Mouse (Mus musculus) liver, embryonic 16.5 days (tissue): ENCODE results near the gene Fads6. TPM values are rescaled to one million over a fixed set of nuclear protein-coding genes. Genes with fewer than 3 reads are reported as not detected.

ENCODE experiments used
- ATAC-seq: fragments of 200-750 bp; cut with Nextera tagmentation; 2 replicates; pipeline ENCODE4 v1.8.0; 2017; ENCODE audit warnings: low read depth, mild to moderate bottlenecking, moderate number of reproducible peaks, moderate library complexity
- H3K27ac ChIP-seq: fragments of 300-500 bp; sonication (generic); 2 replicates; pipeline ENCODE4 v1.5.1; 2014; ENCODE audit warnings: mild to moderate bottlenecking, low read length
- H3K27me3 ChIP-seq: fragments of 300-500 bp; sonication (generic); 2 replicates; pipeline ENCODE4 v1.6.1; 2014; ENCODE audit warnings: low read depth, low read length, mixed read lengths; ENCODE audit not compliant: control insufficient read depth, insufficient read depth
- H3K36me3 ChIP-seq: fragments of 300-500 bp; sonication (generic); 2 replicates; pipeline ENCODE4 v1.6.1; 2014; ENCODE audit warnings: mild to moderate bottlenecking; ENCODE audit not compliant: control insufficient read depth, insufficient read depth
- H3K4me1 ChIP-seq: fragments of 300-500 bp; sonication (generic); 2 replicates; pipeline ENCODE4 v1.6.1; 2014; ENCODE audit warnings: low read depth, low read length, mixed read lengths; ENCODE audit not compliant: control insufficient read depth
- H3K4me2 ChIP-seq: fragments of 300-500 bp; sonication (generic); 2 replicates; pipeline ENCODE4 v1.6.1; 2014; ENCODE audit warnings: low read depth, low read length, mixed read lengths
- H3K4me3 ChIP-seq: fragments of 300-500 bp; sonication (generic); 2 replicates; pipeline ENCODE4 v1.5.1; 2014; ENCODE audit warnings: low read depth, mild to moderate bottlenecking, low read length
- H3K9ac ChIP-seq: fragments of 300-500 bp; sonication (generic); 2 replicates; pipeline ENCODE4 v1.6.1; 2014; ENCODE audit warnings: low read depth, low read length
- H3K9me3 ChIP-seq: fragments of 300-500 bp; sonication (generic); replicated peaks from 2 replicates; pipeline ENCODE4 v1.6.1; 2016; ENCODE audit warnings: low read length; ENCODE audit not compliant: control insufficient read depth
- WGBS: fragments of 180-500 bp; shearing (Covaris S2); extraction: QIAGEN DNeasy Blood & Tissue Kit; methylation state at CpG from one replicate; pipeline ENCODE4 v1.1.7; 2014; ENCODE audit not compliant: insufficient replicate concordance; 5-methylcytosine and 5-hydroxymethylcytosine counted together
- polyA plus RNA-seq: library from polyadenylated mRNA; unstranded; fragments of >200 nt; fragmentation: Nextera tagmentation; extraction: Ambion mirVana; gene quantifications from 2 replicates; pipeline ENCODE4 v1.2.1, GENCODE M21; 2015

The Fads6 gene
- polyA plus RNA-seq, 1 experiment from 2014 or later, result 4.5 TPM

GRCm38 (mm10) chr11:115259134-115259533 lies 38.3 kb downstream of the Fads6 start:
- Histone ChIP-seq H3K4me2 (no peak overlapping the region), H3K27ac (no peak overlapping the region), H3K4me3 (no peak overlapping the region), H3K36me3 (no peaks in the 10 kb centered on the region), H3K27me3 (peaks cover 32% of the 10 kb centered on the region), H3K4me1 (no peaks in the 10 kb centered on the region), H3K9me3 (no peaks in the 10 kb centered on the region), H3K9ac (no peak overlapping the region)
- ATAC-seq, result no peak
- WGBS, result 58% methylated on average over 4 of the region's 4 CpGs

GRCm38 (mm10) chr11:115257775-115258510 lies 39.5 kb downstream of the Fads6 start:
- no peak overlapping the region for H3K4me2 ChIP-seq
- H3K27ac ChIP-seq, result no peak overlapping the region
- no peak overlapping the region for H3K4me3 ChIP-seq
- ATAC-seq, result 0 out of 2 replicates have a peak, but pooled peaks have one; percentile 30
- no peak overlapping the region for H3K9ac ChIP-seq
- H3K36me3 ChIP-seq, result no peaks in the 10 kb centered on the region
- H3K9me3 ChIP-seq, result no peaks in the 10 kb centered on the region
- H3K4me1 ChIP-seq, result no peaks in the 10 kb centered on the region
- WGBS, result 15% methylated on average over 59 of the region's 59 CpGs
- H3K27me3 ChIP-seq, result peaks cover 25% of the 10 kb centered on the region

- Histone ChIP-seq H3K27ac (no peak overlapping the region), H3K9me3 (no peaks in the 10 kb centered on the region), H3K36me3 (no peaks in the 10 kb centered on the region), H3K4me2 (no peak overlapping the region), H3K4me3 (no peak overlapping the region), H3K4me1 (no peaks in the 10 kb centered on the region), H3K9ac (no peak overlapping the region), H3K27me3 (peaks cover 40% of the 10 kb centered on the region)
- ATAC-seq, result no peak
- 47% methylated on average over 3 of the region's 3 CpGs for WGBS
These were observed 46.2 kb downstream of the Fads6 start for GRCm38 (mm10) chr11:115251258-115251657.

DNA sequence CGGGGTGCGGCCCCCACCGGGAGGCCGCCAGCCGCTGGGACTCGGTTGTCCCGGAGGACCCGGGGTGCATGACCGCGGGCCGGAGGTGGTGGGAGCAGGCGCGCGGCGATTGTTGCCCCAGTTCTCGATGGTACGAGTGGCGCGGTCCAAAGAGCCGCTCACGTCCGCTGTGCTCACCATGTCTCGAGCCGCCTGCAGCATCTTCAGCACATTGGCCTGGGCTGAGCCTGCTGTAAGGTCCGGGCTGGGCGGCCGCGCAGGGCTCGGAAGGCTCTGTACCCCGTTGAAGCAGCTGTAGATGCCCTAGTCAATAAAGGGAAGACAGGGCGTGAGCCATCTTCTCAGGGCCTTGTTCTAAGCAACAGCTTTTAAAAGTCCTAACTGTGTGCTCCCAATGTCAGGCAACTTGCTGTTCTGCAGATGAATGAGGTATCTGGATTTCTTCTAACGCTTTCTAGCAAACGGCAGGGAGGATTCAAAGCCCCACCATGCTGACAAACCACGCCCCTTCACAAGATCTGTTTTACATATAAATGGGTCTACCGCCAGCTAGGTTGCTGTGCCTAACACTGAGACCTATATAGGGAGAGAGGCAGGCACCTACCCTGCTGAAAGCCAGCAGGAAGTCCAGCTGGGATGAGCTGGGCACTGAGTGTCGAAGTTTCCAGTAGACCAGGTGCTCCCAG lies 46.9 kb downstream of the Fads6 start:
- no peak for ATAC-seq
- H3K4me1 ChIP-seq, result no peaks in the 10 kb centered on the region
- H3K4me3 ChIP-seq, result peak overlapping the region; percentile 30; the same call in 1 of the 2 replicates
- H3K4me2 ChIP-seq, result peak overlapping the region; percentile 46
- peaks cover 37% of the 10 kb centered on the region for H3K27me3 ChIP-seq
- H3K27ac ChIP-seq, result no peak overlapping the region
- no peaks in the 10 kb centered on the region for H3K9me3 ChIP-seq
- H3K36me3 ChIP-seq, result no peaks in the 10 kb centered on the region
- no peak overlapping the region for H3K9ac ChIP-seq
- WGBS, result 3% methylated on average over 36 of the region's 36 CpGs

DNA sequence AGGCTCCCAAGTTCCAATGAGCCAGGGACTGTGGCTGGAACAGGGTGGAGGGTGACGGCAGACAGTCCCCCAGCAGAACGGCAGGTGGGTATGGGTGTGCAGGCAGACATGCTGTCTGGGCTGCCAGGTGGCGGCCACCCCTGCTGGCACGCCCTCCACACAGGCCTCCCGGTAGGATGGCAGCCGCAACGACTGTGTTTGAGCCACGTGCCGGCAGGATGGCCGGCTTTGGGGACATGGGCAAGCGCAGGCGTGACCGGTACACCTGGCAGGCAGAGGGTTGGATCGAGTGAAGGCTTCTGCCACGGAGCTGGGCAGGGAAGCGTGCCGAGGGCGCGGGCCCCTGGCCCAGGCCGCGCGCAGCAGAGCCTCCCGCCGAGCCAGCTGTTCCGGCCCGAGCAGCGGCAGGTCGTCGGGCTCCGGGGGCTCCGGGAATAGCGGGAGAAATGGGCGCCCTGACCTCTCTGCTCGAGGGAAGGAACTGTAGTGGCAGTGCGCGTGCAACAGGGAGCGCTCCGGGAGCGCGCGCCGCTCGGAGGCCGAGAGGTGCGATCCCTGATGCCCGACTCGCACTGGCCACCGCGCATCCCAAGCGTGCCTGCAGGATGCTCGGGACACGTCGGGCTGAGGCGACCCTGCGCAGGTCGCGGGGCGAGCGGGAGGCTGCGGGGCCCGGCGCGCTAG lies 47.6 kb downstream of the Fads6 start:
- ATAC-seq, result no peak
- H3K9me3 ChIP-seq, result no peaks in the 10 kb centered on the region
- H3K36me3 ChIP-seq, result no peaks in the 10 kb centered on the region
- H3K9ac ChIP-seq, result no peak overlapping the region
- peak overlapping the region; percentile 46 for H3K4me2 ChIP-seq
- peak overlapping the region; percentile 30; the same call in 1 of the 2 replicates for H3K4me3 ChIP-seq
- no peak overlapping the region for H3K27ac ChIP-seq
- peaks cover 37% of the 10 kb centered on the region for H3K27me3 ChIP-seq
- no peaks in the 10 kb centered on the region for H3K4me1 ChIP-seq
- WGBS, result 3% methylated on average over 62 of the region's 63 CpGs

DNA sequence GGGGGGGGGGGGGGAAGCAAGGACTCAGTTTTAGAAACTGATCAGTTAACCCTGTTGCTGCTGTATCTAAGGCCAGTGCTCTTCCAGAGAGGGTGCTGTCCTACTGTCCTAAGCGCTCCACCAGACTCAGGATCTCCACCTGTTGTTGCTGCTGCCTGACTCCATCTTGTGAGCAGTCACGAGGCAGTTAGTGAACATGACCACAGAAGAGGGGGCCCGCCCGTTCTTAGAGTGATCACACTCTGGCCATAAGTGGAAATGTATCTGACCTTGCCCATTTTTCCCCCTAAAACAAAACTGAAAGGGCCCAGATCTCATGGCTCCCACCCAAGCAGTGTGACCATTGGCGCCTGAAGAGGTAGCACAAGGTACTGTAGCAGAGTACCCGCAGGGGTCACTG lies 49.5 kb downstream of the Fads6 start:
- Histone ChIP-seq H3K9ac (no peak overlapping the region), H3K4me3 (no peak overlapping the region), H3K36me3 (no peaks in the 10 kb centered on the region), H3K9me3 (no peaks in the 10 kb centered on the region), H3K4me1 (peaks cover 5% of the 10 kb centered on the region; the same call in 1 of the 2 replicates), H3K27me3 (peaks cover 37% of the 10 kb centered on the region), H3K27ac (no peak overlapping the region), H3K4me2 (no peak overlapping the region)
- no peak for ATAC-seq
- WGBS, result 41% methylated on average over 6 of the region's 6 CpGs

DNA sequence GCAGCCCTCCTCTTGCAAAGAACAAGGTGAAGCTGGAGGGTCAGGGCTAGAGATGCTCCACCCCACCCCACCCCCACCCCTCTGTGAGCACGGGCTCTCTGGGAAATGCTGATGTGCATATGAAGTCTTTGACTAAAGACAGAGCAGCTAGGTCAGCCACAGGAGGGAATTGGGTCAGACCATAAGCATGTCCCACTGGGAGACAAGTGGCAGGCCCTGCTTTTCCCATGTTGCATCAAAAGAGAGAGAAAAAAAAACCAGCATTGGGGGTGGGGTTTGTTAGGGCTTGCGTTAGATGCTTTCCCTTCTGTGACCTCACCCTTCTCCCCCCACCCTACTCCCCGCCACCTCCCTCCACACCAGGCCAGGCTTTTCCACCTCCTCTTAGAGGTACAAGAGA lies 50.2 kb downstream of the Fads6 start:
- Histone ChIP-seq H3K9me3 (no peaks in the 10 kb centered on the region), H3K4me2 (no peak overlapping the region), H3K4me3 (no peak overlapping the region), H3K4me1 (peaks cover 5% of the 10 kb centered on the region; the same call in 1 of the 2 replicates), H3K27me3 (peaks cover 34% of the 10 kb centered on the region), H3K27ac (no peak overlapping the region), H3K36me3 (no peaks in the 10 kb centered on the region), H3K9ac (no peak overlapping the region)
- WGBS, result 17% methylated on average over 3 of the region's 3 CpGs
- ATAC-seq, result no peak

- H3K4me1 ChIP-seq, result peaks cover 5% of the 10 kb centered on the region; the same call in 1 of the 2 replicates
- no peak overlapping the region for H3K4me3 ChIP-seq
- H3K27me3 ChIP-seq, result peaks cover 28% of the 10 kb centered on the region
- ATAC-seq, result no peak
- WGBS, result 72% methylated on average over 8 of the region's 8 CpGs
- no peak overlapping the region for H3K27ac ChIP-seq
- H3K4me2 ChIP-seq, result no peak overlapping the region
- H3K9me3 ChIP-seq, result no peaks in the 10 kb centered on the region
- H3K9ac ChIP-seq, result no peak overlapping the region
- no peaks in the 10 kb centered on the region for H3K36me3 ChIP-seq
These were observed 51.1 kb downstream of the Fads6 start for GRCm38 (mm10) chr11:115246386-115246785.
